Mouse (Mus musculus) T-helper 1 cell (primary cell): ENCODE measurements at regions not wholly inside any gene's neighbourhood (a gene's known extent, or its start where the extent isn't known, plus 50 kb on each side); places are given as distances from the start of the nearest gene placed in this dataset.

Experiments used
- in situ Hi-C: fragments of 300-600 bp; cut with MboI, MseI; formaldehyde crosslinking; loops from one replicate; pipeline ENCODE4 v1.15.1; 2025; ENCODE audit warnings: high pct_unique_total_duplicates

DNA sequence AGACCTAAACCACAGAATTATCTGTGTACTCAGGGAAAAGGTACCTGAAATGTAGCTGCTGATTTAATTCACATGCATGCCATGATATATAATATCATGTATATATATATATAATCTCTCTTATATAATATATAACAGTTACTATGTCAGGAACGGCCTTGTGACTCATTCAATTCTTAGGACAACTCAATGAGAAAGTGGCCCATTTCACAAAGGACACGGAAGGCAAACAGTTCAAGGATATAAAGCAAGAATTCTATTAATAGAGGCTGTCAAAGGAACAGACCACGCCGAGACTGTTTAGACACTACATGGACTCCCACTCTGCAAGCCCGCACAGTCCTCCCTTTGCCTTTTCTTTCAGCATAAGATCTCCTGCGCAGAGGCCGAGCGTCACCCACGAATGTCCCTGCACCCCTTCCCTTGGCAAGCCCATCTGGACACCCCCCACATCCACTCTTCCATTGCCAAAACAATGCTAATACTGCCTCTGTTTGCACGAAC, 148.0 kb upstream of the Klf14 start:
- in situ Hi-C loops: no loop called here

DNA sequence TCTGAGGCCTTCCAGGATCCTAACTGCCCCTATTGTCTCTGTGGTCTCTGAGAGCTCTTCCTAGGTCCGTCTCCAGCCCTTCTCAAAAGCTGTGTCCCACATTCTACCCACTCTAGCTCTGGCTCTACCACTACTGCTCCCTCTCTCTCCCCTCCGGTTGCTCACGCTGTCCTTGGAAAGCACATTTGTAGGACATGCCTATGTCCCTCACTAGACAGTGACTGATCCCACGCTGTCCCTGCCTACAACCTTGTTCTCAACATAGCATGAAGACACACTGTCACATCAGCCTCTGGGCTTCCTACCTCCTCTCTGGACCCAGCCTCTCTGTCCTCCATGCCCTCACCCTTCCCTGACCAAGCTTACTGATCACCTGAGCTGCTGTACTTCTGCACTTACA, 148.5 kb upstream of the Klf14 start:
- in situ Hi-C loops: no loop called here

GRCm38 (mm10) chr6:31107916-31108685, 149.2 kb upstream of the Klf14 start:
- in situ Hi-C loops: no loop called here

- in situ Hi-C loops: no loop called here
These were observed 150.7 kb upstream of the Klf14 start for GRCm38 (mm10) chr6:31109604-31110003.

DNA sequence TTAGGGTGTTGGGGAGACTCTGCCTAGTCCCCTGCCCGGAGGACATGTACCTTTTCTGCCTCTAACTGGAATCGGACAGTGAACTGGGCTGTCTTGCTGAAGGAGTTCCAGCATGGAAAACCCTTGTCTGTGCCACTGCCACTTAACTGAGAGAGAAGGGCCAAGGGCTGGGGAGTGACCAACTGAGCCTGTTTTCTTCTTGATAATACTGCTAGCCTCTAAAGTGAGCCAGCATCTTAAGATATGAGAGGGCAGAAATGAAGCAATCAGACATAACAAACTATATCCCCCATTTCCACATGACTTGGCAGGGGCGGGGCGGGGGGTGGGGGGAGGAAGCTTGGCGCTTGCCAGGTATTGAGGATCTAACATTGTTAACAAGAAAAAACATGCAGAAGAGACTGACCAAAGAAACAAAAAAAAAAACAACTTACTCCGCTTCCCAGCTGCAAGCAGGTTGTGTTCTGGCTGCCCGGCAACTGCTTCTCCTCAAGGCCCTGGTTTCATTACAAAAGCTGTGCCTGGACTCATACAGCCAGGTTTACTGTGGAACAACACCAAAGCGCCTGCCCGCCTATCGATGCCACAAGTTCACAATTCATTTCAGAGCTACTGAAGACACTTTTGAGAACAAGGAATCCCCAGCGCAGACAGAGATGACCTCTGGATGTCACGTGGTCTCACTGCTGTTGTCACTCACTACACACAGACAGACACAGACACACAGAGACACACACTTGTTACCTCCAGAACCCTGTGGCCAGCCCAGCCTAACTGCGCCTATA, 153.6 kb upstream of the Klf14 start:
- in situ Hi-C loops: no loop called here

DNA sequence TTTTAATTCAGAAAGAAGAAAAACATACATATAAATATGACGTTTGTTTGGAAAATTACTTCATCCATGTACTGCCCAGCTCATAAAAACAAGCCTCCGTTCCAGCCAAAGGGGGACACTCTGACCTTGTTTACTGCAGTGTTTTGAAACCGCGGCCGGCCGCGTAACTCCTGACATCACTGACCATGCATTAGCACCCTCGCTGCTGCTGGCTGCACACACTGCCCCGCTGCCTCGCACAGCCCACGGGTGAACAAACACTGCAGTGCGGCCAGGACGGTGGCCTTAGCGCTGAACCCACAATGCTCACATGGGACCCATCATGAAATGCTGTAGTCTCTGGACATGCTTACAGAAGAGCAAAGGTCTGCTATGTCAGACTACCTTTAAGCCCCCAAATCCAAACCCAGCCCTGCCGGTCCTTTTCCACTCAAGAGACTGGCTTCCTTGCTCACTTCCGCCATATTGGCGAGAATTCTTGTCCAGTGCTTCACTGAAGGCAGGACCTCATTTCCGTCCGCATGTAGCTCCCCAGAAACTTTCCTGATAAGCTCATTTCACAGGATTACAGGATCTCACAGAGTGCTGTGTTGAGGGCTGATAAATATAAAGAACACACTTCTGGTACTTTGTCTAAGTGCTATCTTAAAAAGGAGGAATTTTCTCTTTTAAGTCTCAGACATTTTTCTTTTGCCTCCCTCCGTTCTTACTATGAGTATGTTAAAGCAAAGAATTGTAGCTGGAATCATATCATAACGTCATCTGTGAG, 154.9 kb upstream of the Klf14 start:
- in situ Hi-C loops: no loop called here

- in situ Hi-C loops: no loop called here
These were observed 155.8 kb upstream of the Klf14 start for GRCm38 (mm10) chr6:31114336-31115335.

DNA sequence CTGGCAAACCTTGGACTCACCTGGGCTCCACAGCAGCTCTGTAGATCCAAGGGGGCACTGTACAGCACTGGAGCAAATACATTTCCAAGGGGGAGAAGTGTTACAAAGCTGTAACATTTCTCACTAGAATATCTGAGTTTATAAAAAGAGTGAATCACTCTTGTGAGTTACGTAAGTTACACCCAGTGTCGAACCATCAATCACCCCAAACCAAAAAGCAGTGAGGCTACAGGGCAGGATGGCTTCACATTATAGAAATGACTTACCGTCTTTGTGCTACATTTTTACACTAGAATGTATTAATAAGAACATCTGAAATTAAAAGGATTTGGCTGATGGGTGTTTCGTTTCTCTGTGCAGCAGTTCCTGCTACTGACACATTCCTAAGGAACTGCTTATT, 156.7 kb upstream of the Klf14 start:
- in situ Hi-C loops: no loop called here

DNA sequence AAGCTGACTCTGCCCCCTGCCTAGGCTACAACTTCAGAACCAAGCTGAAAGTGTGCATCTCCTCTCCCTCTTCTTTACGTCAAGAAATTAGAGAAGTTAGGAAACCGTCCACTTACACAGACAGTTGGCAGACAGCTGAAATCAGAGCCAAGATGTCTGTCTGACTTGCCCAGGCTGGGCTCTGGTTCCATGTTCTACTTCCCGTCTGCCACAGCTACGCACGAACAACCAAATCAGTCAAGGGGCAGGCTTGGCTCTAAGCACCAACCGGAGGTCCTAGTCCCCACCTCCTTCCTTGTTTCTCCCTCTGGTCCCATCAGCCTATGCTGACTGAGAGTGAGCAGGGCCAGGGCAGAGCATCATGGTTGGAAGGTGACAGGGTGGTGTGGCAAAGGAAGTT, 157.5 kb upstream of the Klf14 start:
- in situ Hi-C loops: no loop called here

GRCm38 (mm10) chr6:31117666-31118065, 158.8 kb upstream of the Klf14 start:
- in situ Hi-C loops: no loop called here

DNA sequence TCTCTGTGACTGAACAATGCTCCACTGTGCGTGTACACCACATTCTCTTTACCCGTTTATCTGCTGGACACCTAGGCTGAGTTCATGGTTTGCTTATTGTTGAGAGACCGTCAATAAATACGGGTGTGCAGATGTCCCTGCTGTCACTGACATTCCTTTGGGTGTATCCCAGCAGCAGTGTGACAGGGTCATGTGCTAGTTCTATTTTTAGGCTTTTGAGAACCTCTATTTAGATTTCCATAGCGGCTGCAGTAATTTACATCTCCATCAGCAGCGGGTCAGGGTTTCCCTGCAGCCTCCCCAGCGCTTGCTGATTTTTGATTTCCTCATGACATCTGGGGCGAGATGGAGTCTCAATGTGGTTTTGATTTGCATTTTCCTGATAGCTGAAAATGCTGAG, 162.1 kb upstream of the Klf14 start:
- in situ Hi-C loops: loop anchor here (5.0 kb wide), 1 partner anchor 34 kb away; no protein-coding TSS in a partner anchor

GRCm38 (mm10) chr6:31122895-31123294, 164.0 kb upstream of the Klf14 start:
- in situ Hi-C loops: loop anchor here (5.0 kb wide), 1 partner anchor 36 kb away; no protein-coding TSS in a partner anchor

DNA sequence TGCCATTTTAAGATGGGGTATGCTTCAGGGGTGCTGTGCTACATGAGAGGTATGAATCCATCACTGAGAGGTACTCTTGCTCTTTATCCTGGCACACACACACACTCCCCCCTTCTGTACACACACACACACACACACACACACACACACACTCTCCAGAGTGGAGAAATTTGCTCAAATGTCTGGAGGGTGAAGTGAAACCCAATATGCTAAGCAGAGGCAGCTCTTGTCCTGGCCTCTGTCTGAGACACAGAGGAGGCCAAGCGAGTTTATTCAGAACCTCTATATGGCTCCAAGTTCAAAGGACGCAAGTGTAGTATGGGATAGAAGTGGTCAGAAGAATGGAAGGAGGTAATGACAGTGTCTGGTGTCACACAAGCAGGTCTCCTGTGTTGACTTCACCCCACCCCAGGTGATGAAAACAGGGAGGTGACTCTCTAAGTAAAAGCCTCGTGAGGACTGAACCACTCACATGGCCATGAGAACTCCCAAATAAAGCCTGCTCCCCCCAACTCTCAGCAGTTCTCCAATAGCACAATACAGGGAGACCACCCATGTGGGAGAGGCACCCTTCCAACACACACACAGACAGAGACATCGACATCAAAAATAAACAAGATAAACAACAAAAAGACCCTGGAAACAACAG, 164.6 kb upstream of the Klf14 start:
- in situ Hi-C loops: loop anchor here (5.0 kb wide), 1 partner anchor 36 kb away; no protein-coding TSS in a partner anchor

DNA sequence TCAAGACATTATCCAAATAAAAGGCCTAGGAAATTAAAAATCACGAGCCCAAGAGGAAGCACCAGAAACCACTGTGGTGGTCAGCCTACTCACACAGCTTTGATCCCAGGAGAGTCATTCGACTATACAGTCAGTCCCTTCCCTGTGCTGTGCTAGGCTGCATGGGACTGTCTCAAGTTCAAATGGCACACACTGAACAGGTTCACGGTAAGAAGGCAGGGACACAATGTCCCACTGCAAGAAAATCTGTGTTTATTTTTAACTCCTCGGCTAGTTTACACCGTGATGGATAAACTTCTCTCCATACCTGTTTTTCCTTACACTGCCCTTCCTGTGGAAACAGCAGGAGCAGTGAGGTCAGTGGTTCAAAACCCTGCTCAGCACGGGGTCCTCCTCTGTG, 165.2 kb upstream of the Klf14 start:
- in situ Hi-C loops: loop anchor here (5.0 kb wide), 1 partner anchor 37 kb away; no protein-coding TSS in a partner anchor

DNA sequence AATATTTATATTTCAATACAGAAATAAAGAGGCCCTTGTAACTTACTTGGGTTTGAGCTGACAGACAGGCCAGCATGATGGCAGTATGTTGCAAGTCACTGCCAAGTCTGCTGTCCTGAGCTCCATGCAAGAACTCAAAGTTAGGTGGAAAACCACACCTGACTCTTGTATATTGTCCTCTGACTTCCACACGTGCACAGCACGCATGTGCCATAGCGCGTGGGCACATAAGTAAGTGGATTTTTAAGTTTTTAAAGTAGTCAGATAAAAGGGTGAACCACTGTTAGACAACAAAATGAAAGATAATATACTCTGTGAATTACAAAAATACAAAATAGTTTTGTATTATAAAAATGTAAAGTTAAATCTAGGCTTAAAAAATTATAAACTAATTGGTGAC, 166.0 kb upstream of the Klf14 start:
- in situ Hi-C loops: loop anchor here (5.0 kb wide), 2 partner anchors 38 to 52 kb away; no protein-coding TSS in a partner anchor

DNA sequence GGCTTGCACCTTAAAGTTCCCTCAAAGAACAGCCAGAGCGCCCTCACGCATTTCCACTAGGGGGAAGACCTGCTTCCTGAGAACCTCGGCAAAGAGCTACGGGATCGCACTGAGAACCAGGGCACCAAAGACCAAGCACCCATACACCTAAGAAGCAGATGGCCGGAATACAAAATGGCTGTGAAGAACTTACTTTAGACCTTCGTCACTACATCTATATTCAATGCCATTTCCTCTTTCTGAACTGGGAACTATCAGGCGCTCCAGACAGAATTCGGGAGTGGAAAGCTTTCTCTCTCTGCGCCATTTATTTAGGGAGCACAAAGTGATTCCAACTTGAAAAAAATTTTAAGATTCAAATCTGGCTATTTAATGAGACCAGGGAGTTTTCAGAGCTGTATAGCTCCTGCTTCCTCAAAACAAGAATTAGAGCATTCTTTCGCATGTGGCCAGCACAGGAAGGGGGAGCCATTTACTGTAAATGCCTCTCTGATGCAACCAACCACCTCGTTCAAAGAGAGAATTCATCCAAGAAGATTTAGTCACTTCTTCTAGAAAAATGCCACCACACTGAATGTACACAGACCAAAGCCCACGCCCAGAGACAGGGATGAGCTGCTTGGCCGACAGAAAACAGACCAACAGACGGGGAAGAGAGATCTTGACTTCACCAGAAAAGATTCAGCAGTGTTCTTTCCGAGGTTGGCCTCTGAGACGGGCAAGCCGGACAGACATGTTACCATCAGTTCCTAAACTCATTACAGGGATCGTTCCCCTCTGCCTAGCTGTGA, 166.6 kb upstream of the Klf14 start:
- in situ Hi-C loops: loop anchor here (5.0 kb wide), 1 partner anchor 52 kb away; no protein-coding TSS in a partner anchor

GRCm38 (mm10) chr6:31126131-31126871, 167.4 kb upstream of the Klf14 start:
- in situ Hi-C loops: loop anchor here (5.0 kb wide), 1 partner anchor 51 kb away; no protein-coding TSS in a partner anchor

DNA sequence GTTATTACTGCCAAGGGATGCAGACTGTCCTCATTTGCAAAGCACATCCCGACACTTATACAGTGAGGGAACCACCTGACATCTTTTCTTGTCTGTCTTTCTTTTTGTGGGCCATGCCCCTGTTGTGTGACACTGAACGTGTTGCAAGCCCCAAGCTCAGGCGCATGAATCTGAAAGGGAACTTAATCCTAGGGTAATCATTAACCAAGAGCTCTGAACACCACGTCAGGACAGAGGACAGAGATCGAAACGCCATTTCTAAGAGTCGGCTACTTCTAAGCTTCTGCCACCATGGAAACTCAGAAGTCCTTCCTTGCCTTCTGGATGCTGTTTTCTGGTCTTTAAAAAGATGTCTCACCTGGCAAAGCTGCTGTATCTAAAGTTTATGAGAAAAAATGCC, 170.3 kb upstream of the Klf14 start:
- in situ Hi-C loops: loop anchor here (5.0 kb wide), 1 partner anchor 48 kb away; no protein-coding TSS in a partner anchor
